Mouse (Mus musculus) lung, postnatal 0 days (tissue): ENCODE measurements around the gene Gm6871.

Experiments
- CTCF ChIP-seq: IDR thresholded peaks from 2 replicates; pipeline ENCODE4 v1.5.1; 2016; ENCODE audit warnings: antibody characterized with exemption, mild to moderate bottlenecking
- EP300 ChIP-seq: IDR thresholded peaks from 2 replicates; pipeline ENCODE4 v1.6.1; 2016; ENCODE audit warnings: antibody characterized with exemption, mild to moderate bottlenecking, control low read depth

GRCm38 (mm10) chr7:41499389-41500049 lies 73.9 kb downstream of the Gm6871 start, which contains the start of the genes Gm20449 and AW146154:
- TF ChIP-seq CTCF (no peak), EP300 (no peak)
